Mouse (Mus musculus) intestine, embryonic 14.5 days (tissue): ENCODE measurements around the gene Zfp217. TPM values are rescaled to one million over a fixed set of nuclear protein-coding genes. Genes with fewer than 3 reads are reported as not detected.
A peak's percentile ranks its signal among the peaks of the same experiment; 100 is the strongest.

ENCODE experiments used
- ATAC-seq: fragments of 200-750 bp; cut with Nextera tagmentation; replicated peaks from 2 replicates; pipeline ENCODE4 v1.8.0; 2017; ENCODE audit warnings: low read depth, moderate number of reproducible peaks, moderate TSS enrichment, moderate library complexity; ENCODE audit not compliant: low FRiP score, low TSS enrichment
- DNase-seq: peaks from one replicate; pipeline ENCODE4 v3.0.0-alpha.2; 2018; ENCODE audit warnings: low spot score
- H3K27ac ChIP-seq: fragments of 300-500 bp; sonication (generic); 2 replicates; pipeline ENCODE4 v1.5.1; 2014; ENCODE audit warnings: low read depth, mild to moderate bottlenecking, control low read depth
- H3K27me3 ChIP-seq: fragments of 300-500 bp; sonication (generic); replicated peaks from 2 replicates; pipeline ENCODE4 v1.6.1; 2014; ENCODE audit warnings: low read length, control low read depth; ENCODE audit not compliant: control insufficient read depth, insufficient read depth
- H3K36me3 ChIP-seq: fragments of 300-500 bp; sonication (generic); 2 replicates; pipeline ENCODE4 v1.6.1; 2014; ENCODE audit warnings: low read length, control low read depth; ENCODE audit not compliant: control insufficient read depth, insufficient read depth
- H3K4me1 ChIP-seq: fragments of 300-500 bp; sonication (generic); replicated peaks from 2 replicates; pipeline ENCODE4 v1.6.1; 2014; ENCODE audit warnings: low read length, control low read depth, mixed read lengths; ENCODE audit not compliant: control insufficient read depth, insufficient read depth
- H3K4me2 ChIP-seq: fragments of 300-500 bp; sonication (generic); 2 replicates; pipeline ENCODE4 v1.6.1; 2014; ENCODE audit warnings: low read length
- H3K4me3 ChIP-seq: fragments of 300-500 bp; sonication (generic); 2 replicates; pipeline ENCODE4 v1.5.1; 2014; ENCODE audit warnings: low read depth, low read length, control low read depth, mixed read lengths
- H3K9ac ChIP-seq: fragments of 300-500 bp; sonication (generic); 2 replicates; pipeline ENCODE4 v1.6.1; 2014; ENCODE audit warnings: mild to moderate bottlenecking, low read length
- H3K9me3 ChIP-seq: fragments of 300-500 bp; sonication (generic); 2 replicates; pipeline ENCODE4 v1.6.1; 2016; ENCODE audit warnings: low read length, control low read depth; ENCODE audit not compliant: control insufficient read depth
- WGBS: fragments of 180-500 bp; shearing (Covaris S2); extraction: QIAGEN DNeasy Blood & Tissue Kit; methylation state at CpG from one replicate; pipeline ENCODE4 v1.1.7; 2014; 5-methylcytosine and 5-hydroxymethylcytosine counted together
- polyA plus RNA-seq: library from polyadenylated mRNA; unstranded; fragments of >200 nt; fragmentation: Nextera tagmentation; extraction: Ambion mirVana; gene quantifications from 2 replicates; pipeline ENCODE4 v1.2.1, GENCODE M21; 2014

Gene Zfp217
- polyA plus RNA-seq, 1 experiment from 2014 or later: 4.3 TPM

GRCm38 (mm10) chr2:170175190-170175589 is 27.3 kb upstream of the Zfp217 start:
- DNase-seq (no peak), ATAC-seq (no peak)
- 77% methylated on average over 3 of the region's 3 CpGs for WGBS
- no peaks in the 10 kb centered on the region for H3K36me3 ChIP-seq
- H3K27ac ChIP-seq: peak overlapping the region; percentile 51; the same call in 1 of the 2 replicates
- no peaks in the 10 kb centered on the region for H3K9me3 ChIP-seq
- no peak overlapping the region for H3K4me3 ChIP-seq
- H3K4me2 ChIP-seq: no peak overlapping the region
- no peaks in the 10 kb centered on the region for H3K27me3 ChIP-seq
- H3K4me1 ChIP-seq: peaks cover 43% of the 10 kb centered on the region
- H3K9ac ChIP-seq: no peak overlapping the region

GRCm38 (mm10) chr2:170169062-170169461 is 21.2 kb upstream of the Zfp217 start:
- no peak overlapping the region for H3K4me3 ChIP-seq
- H3K27ac ChIP-seq: no peak overlapping the region
- no peaks in the 10 kb centered on the region for H3K36me3 ChIP-seq
- no peaks in the 10 kb centered on the region for H3K9me3 ChIP-seq
- H3K9ac ChIP-seq: no peak overlapping the region
- H3K27me3 ChIP-seq: no peaks in the 10 kb centered on the region
- DNase-seq (no peak), ATAC-seq (no peak)
- no peak overlapping the region for H3K4me2 ChIP-seq
- H3K4me1 ChIP-seq: peaks cover 7% of the 10 kb centered on the region

- no peak for ATAC-seq
Measured at GRCm38 (mm10) chr2:170165649-170166048, 17.7 kb upstream of the Zfp217 start.

GRCm38 (mm10) chr2:170163671-170164462 is 16.0 kb upstream of the Zfp217 start:
- no peak overlapping the region for H3K4me3 ChIP-seq
- no peak for DNase-seq
- H3K27ac ChIP-seq: no peak overlapping the region
- ATAC-seq: no peak
- WGBS: 76% methylated on average over 18 of the region's 18 CpGs
- no peaks in the 10 kb centered on the region for H3K36me3 ChIP-seq
- H3K9me3 ChIP-seq: no peaks in the 10 kb centered on the region
- no peak overlapping the region for H3K9ac ChIP-seq
- no peaks in the 10 kb centered on the region for H3K27me3 ChIP-seq
- H3K4me1 ChIP-seq: 0 out of 2 replicates have a peak, but pooled peaks cover 6% of the 10 kb centered on the region
- no peak overlapping the region for H3K4me2 ChIP-seq

More at GRCm38 (mm10) chr2:170165649-170166048, 17.7 kb upstream of the Zfp217 start:
- no peak overlapping the region for H3K9ac ChIP-seq
- DNase-seq: no peak
- no peak overlapping the region for H3K4me3 ChIP-seq
- no peaks in the 10 kb centered on the region for H3K27me3 ChIP-seq
- no peak overlapping the region for H3K27ac ChIP-seq
- H3K9me3 ChIP-seq: no peaks in the 10 kb centered on the region
- no peaks in the 10 kb centered on the region for H3K4me1 ChIP-seq
- WGBS: 85% methylated on average over 10 of the region's 10 CpGs
- H3K4me2 ChIP-seq: no peak overlapping the region
- H3K36me3 ChIP-seq: no peaks in the 10 kb centered on the region

- Histone ChIP-seq H3K27me3 (no peaks in the 10 kb centered on the region), H3K9ac (no peak overlapping the region), H3K36me3 (no peaks in the 10 kb centered on the region), H3K9me3 (no peaks in the 10 kb centered on the region), H3K27ac (no peak overlapping the region), H3K4me3 (no peak overlapping the region), H3K4me2 (no peak overlapping the region), H3K4me1 (peaks cover 15% of the 10 kb centered on the region)
- ATAC-seq (no peak), DNase-seq (no peak)
- WGBS: 57% methylated on average over 15 of the region's 15 CpGs
Measured at GRCm38 (mm10) chr2:170159795-170160568, 12.1 kb upstream of the Zfp217 start.

GRCm38 (mm10) chr2:170158987-170159386 is 11.1 kb upstream of the Zfp217 start:
- no peak for ATAC-seq
- 90% methylated on average over 4 of the region's 4 CpGs for WGBS

GRCm38 (mm10) chr2:170158251-170158650 is 10.3 kb upstream of the Zfp217 start:
- no peak overlapping the region for H3K4me3 ChIP-seq
- H3K9ac ChIP-seq: no peak overlapping the region
- no peak overlapping the region for H3K27ac ChIP-seq
- H3K27me3 ChIP-seq: no peaks in the 10 kb centered on the region
- H3K4me2 ChIP-seq: no peak overlapping the region
- WGBS: 29% methylated on average over 5 of the region's 5 CpGs
- H3K4me1 ChIP-seq: peaks cover 29% of the 10 kb centered on the region
- ATAC-seq (no peak), DNase-seq (no peak)
- H3K36me3 ChIP-seq: no peaks in the 10 kb centered on the region
- no peaks in the 10 kb centered on the region for H3K9me3 ChIP-seq

More at GRCm38 (mm10) chr2:170158987-170159386, 11.1 kb upstream of the Zfp217 start:
- Histone ChIP-seq H3K4me1 (peaks cover 25% of the 10 kb centered on the region), H3K27ac (no peak overlapping the region), H3K9ac (no peak overlapping the region), H3K9me3 (no peaks in the 10 kb centered on the region), H3K4me3 (no peak overlapping the region), H3K36me3 (no peaks in the 10 kb centered on the region), H3K27me3 (no peaks in the 10 kb centered on the region), H3K4me2 (no peak overlapping the region)
- no peak for DNase-seq

- no peak overlapping the region for H3K9ac ChIP-seq
- H3K27me3 ChIP-seq: no peaks in the 10 kb centered on the region
- WGBS: 45% methylated on average over 11 of the region's 11 CpGs
- ATAC-seq (no peak), DNase-seq (no peak)
- H3K4me2 ChIP-seq: no peak overlapping the region
- no peaks in the 10 kb centered on the region for H3K9me3 ChIP-seq
- H3K4me1 ChIP-seq: peaks cover 34% of the 10 kb centered on the region
- no peak overlapping the region for H3K4me3 ChIP-seq
- H3K27ac ChIP-seq: no peak overlapping the region
- H3K36me3 ChIP-seq: no peaks in the 10 kb centered on the region
Measured at GRCm38 (mm10) chr2:170157280-170158200, 9.6 kb upstream of the Zfp217 start.
